Mouse (Mus musculus) embryonic facial prominence, embryonic 12.5 days (tissue): ENCODE results near the gene 1700029I15Rik. TPM values are rescaled to one million over a fixed set of nuclear protein-coding genes. Genes with fewer than 3 reads are reported as not detected.

Experiments
- ATAC-seq: fragments of 200-750 bp; cut with Nextera tagmentation; 2 replicates; pipeline ENCODE4 v1.8.0; 2017; ENCODE audit not compliant: insufficient number of reproducible peaks, insufficient read depth, low FRiP score, low TSS enrichment
- H3K27ac ChIP-seq: fragments of 300-500 bp; sonication (generic); 2 replicates; pipeline ENCODE4 v1.5.1; 2016; ENCODE audit warnings: mild to moderate bottlenecking
- H3K27me3 ChIP-seq: fragments of 300-500 bp; sonication (generic); 2 replicates; pipeline ENCODE4 v1.6.1; 2016; ENCODE audit warnings: mild to moderate bottlenecking, moderate library complexity
- H3K36me3 ChIP-seq: fragments of 300-500 bp; sonication (generic); 2 replicates; pipeline ENCODE4 v1.6.1; 2016; ENCODE audit warnings: mild to moderate bottlenecking
- H3K4me1 ChIP-seq: fragments of 300-500 bp; sonication (generic); 2 replicates; pipeline ENCODE4 v1.6.1; 2016
- H3K4me2 ChIP-seq: fragments of 300-500 bp; sonication (generic); replicated peaks from 2 replicates; pipeline ENCODE4 v1.6.1; 2016; ENCODE audit warnings: mild to moderate bottlenecking, moderate library complexity
- H3K4me3 ChIP-seq: fragments of 300-500 bp; sonication (generic); 2 replicates; pipeline ENCODE4 v1.5.1; 2016; ENCODE audit warnings: mild to moderate bottlenecking
- H3K9ac ChIP-seq: fragments of 300-500 bp; sonication (generic); 2 replicates; pipeline ENCODE4 v1.6.1; 2016; ENCODE audit warnings: mild to moderate bottlenecking, moderate library complexity
- H3K9me3 ChIP-seq: fragments of 300-500 bp; sonication (generic); 2 replicates; pipeline ENCODE4 v1.6.1; 2016; ENCODE audit warnings: mild to moderate bottlenecking, moderate library complexity
- WGBS: fragments of 180-500 bp; shearing (Covaris S2); methylation state at CpG from one replicate; pipeline ENCODE4 v1.1.7; 2016; 5-methylcytosine and 5-hydroxymethylcytosine counted together
- polyA plus RNA-seq: library from polyadenylated mRNA; unstranded; fragments of >200 nt; fragmentation: Nextera tagmentation; extraction: Ambion mirVana; gene quantifications from 2 replicates; pipeline ENCODE4 v1.2.1, GENCODE M21; 2016

1700029I15Rik gene
- polyA plus RNA-seq, 1 experiment from 2014 or later, result 4.7 TPM

DNA sequence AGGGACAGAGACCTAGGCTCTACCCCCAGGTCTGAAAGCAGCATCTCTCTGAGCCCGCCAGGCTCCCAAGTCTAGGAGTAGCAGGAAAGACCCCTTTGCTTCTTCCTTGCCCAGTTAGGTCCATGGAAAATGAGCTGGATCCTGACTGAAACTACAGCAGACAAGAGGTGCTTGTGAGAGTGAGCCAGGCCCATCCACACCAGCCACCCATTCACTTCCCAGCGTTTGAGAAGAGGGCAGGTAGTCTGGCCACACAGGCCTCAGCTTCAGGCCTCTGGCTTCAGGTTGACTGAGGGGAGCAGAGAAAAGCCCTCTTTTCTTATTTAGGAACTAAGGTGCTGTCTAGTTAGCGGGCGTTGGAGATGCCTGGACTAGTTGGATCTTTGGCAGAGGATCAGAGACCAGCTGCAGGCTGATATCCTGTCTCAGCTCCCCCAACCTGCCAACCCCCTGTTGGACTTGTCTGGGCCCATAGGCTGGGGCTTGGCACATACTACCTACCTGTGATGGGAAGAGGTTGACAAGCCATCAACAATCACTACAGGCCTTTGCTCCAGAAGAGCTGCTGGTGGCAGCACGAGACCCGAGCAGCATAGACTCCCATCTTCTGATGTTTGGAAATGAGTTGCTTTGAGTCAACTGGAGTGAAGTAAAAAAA is 19.6 kb upstream of the 1700029I15Rik start:
- ATAC-seq, result no peak
- H3K4me2 ChIP-seq, result no peak overlapping the region
- no peaks in the 10 kb centered on the region for H3K27me3 ChIP-seq
- no peak overlapping the region for H3K4me3 ChIP-seq
- no peaks in the 10 kb centered on the region for H3K4me1 ChIP-seq
- no peak overlapping the region for H3K9ac ChIP-seq
- WGBS, result 87% methylated on average over 6 of the region's 6 CpGs
- H3K36me3 ChIP-seq, result peaks cover 71% of the 10 kb centered on the region
- H3K27ac ChIP-seq, result no peak overlapping the region
- H3K9me3 ChIP-seq, result no peaks in the 10 kb centered on the region

DNA sequence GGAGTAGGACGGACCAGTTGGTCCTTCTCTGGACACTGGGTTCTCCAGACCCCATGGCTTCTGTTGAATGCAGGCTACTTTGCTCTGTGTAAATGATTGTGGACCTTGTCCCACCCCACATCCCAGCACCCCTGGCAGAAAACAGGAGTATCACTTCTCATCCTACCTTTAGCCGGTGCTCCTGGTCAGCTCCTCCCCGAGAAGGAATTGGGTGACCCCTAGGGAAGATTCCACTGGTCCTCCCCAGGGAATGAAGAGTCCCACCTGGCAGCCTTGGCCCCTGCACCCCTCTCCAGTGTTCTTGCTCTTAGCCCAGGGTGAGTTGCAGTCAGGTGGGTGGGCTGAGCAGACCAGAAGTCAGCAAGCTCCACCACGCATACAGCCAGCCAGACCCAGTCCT is 18.3 kb upstream of the 1700029I15Rik start:
- 93% methylated on average over 4 of the region's 4 CpGs for WGBS
- Histone ChIP-seq H3K9ac (no peak overlapping the region), H3K27me3 (peaks cover 2% of the 10 kb centered on the region; the same call in 1 of the 2 replicates), H3K4me1 (no peaks in the 10 kb centered on the region), H3K4me3 (no peak overlapping the region), H3K4me2 (no peak overlapping the region), H3K9me3 (no peaks in the 10 kb centered on the region), H3K36me3 (peaks cover 57% of the 10 kb centered on the region), H3K27ac (no peak overlapping the region)
- ATAC-seq, result no peak

- H3K36me3 ChIP-seq, result peaks cover 42% of the 10 kb centered on the region
Measured at GRCm38 (mm10) chr2:92365568-92365967, 16.8 kb upstream of the 1700029I15Rik start.

GRCm38 (mm10) chr2:92367383-92368029 is 14.8 kb upstream of the 1700029I15Rik start:
- Histone ChIP-seq H3K9me3 (no peaks in the 10 kb centered on the region), H3K9ac (no peak overlapping the region), H3K27me3 (peaks cover 33% of the 10 kb centered on the region), H3K27ac (no peak overlapping the region), H3K4me2 (no peak overlapping the region), H3K36me3 (peaks cover 34% of the 10 kb centered on the region), H3K4me1 (peaks cover 24% of the 10 kb centered on the region), H3K4me3 (no peak overlapping the region)
- no peak for ATAC-seq
- WGBS, result 37% methylated on average over 20 of the region's 20 CpGs

More at GRCm38 (mm10) chr2:92365568-92365967, 16.8 kb upstream of the 1700029I15Rik start:
- ATAC-seq, result no peak
- 92% methylated on average over 10 of the region's 10 CpGs for WGBS
- Histone ChIP-seq H3K9ac (no peak overlapping the region), H3K9me3 (no peaks in the 10 kb centered on the region), H3K4me3 (no peak overlapping the region), H3K4me2 (no peak overlapping the region), H3K4me1 (peaks cover 8% of the 10 kb centered on the region; the same call in 1 of the 2 replicates), H3K27me3 (peaks cover 16% of the 10 kb centered on the region), H3K27ac (no peak overlapping the region)

DNA sequence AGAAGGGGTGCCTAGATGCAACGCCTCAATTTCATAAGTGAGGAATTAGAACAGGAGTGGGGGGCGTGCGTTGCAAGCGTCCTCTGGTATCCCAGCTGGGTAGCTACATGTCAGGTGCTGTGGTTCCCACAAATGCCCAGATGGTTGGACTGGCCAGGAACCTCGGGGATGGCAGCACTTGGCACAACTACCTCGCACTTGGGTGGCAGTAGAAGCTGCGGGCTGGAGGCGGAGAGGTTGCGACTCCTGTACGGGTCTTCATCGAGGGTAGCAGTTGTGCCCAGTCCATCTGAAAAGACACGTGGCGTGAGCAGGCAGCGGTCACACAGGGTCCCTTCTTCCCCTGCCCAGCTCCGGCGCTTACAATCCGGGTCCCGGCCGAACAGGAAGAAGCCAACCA is 12.0 kb upstream of the 1700029I15Rik start:
- Histone ChIP-seq H3K4me3 (peak overlapping the region; percentile 43), H3K9me3 (no peaks in the 10 kb centered on the region), H3K27ac (no peak overlapping the region), H3K36me3 (peaks cover 10% of the 10 kb centered on the region; the same call in 1 of the 2 replicates), H3K4me2 (peak overlapping the region; percentile 90), H3K27me3 (peaks cover 33% of the 10 kb centered on the region), H3K4me1 (peaks cover 30% of the 10 kb centered on the region), H3K9ac (peak overlapping the region; percentile 52; the same call in 1 of the 2 replicates)
- WGBS, result 9% methylated on average over 19 of the region's 19 CpGs
- ATAC-seq, result no peak

DNA sequence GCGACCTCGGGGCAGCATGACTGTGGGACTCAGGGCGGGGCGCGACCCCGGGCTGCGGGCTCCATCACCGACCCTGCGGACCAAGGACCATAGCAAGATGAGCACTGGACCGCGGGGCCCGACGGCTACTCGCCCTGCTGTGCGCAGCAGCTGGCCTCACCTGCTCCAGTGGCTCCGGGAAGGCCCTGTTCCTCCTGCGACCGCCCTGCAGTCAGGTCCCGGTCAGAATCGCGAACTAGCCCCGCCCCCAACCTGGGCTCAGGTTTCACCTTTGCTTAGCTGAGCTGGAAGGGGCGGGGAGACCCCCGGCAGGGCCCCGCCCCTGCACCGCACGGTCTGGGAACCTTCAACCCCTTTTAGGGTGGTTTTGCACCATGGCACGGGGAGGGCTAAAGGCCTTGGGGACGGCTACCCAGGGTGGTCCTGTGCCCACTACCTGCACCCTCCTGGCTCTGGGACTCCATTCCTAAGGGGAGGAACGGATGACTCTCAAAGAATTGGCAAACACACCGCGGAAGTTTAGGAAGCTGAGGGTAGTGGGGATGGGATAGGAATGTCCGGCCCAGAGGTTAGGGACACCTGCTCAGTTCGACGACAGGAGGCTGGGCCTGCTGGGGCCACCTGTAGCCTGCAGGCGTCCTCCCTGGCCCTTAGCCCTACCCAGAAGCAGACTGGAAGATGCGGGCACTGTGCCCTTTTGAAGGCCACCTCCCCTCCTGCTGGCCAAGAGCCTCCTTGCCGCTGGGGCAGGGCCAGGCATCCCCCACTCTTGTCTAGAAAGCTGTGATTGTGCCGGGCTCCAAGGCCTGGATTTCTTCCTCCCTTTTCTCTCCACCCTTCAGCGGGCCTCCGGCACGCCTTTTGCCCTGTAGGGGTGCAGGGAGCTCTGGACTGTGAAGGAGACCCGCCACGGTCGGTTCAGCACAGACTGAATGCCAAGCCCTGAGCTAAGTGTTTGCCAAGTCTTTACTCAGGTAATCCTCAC is 11.2 kb upstream of the 1700029I15Rik start:
- no peaks in the 10 kb centered on the region for H3K9me3 ChIP-seq

GRCm38 (mm10) chr2:92371971-92372690 is 10.2 kb upstream of the 1700029I15Rik start:
- Histone ChIP-seq H3K4me1 (peaks cover 39% of the 10 kb centered on the region), H3K36me3 (no peaks in the 10 kb centered on the region), H3K27ac (peak overlapping the region; percentile 12; the same call in 1 of the 2 replicates), H3K4me3 (no peak overlapping the region), H3K9ac (no peak overlapping the region), H3K9me3 (no peaks in the 10 kb centered on the region), H3K27me3 (peaks cover 33% of the 10 kb centered on the region), H3K4me2 (no peak overlapping the region)
- ATAC-seq, result no peak
- WGBS, result 11% methylated on average over 10 of the region's 10 CpGs

More for the DNA sequence above, 11.2 kb upstream of the 1700029I15Rik start:
- H3K27ac ChIP-seq, result peak overlapping the region; percentile 37; the same call in 1 of the 2 replicates
- H3K4me2 ChIP-seq, result peak overlapping the region; percentile 90
- peaks cover 33% of the 10 kb centered on the region for H3K27me3 ChIP-seq
- no peak for ATAC-seq
- peaks cover 35% of the 10 kb centered on the region for H3K4me1 ChIP-seq
- WGBS, result 2% methylated on average over 45 of the region's 45 CpGs
- H3K36me3 ChIP-seq, result peaks cover 7% of the 10 kb centered on the region; the same call in 1 of the 2 replicates
- peak overlapping the region; percentile 52; the same call in 1 of the 2 replicates for H3K9ac ChIP-seq
- H3K4me3 ChIP-seq, result peak overlapping the region; percentile 43

DNA sequence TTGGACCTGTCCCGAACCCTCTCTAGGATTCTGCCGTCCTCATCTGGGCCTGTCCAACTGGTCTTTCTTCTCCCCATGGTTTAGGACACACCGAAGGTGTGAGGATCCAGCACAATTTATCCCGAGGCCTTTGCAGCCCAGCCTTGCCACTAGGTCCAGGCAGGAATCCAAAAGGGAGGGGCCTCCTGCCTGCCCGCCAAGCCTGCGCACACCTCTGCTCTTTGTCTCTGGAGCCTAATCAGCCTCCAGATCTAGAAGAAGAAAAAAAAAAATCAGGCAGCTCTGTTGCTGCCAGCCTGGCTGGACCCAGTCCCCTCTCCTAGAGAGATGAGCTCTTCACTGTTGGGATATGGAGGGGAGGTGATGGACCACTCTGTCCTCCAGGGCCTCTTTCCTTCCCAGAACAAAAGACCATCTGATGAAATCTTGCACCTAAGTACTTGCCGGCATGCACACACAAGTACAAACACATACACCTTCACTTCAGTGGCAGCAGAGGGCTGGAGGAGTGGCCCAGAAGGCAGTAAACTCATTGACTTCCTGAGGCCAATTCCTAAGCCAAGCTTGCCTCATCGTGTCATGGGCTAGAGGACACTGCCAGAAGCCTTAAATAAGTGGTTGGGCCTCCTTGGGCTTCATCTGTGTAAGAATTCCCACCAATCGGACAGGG is 9.4 kb upstream of the 1700029I15Rik start:
- no peak overlapping the region for H3K4me3 ChIP-seq
- H3K27ac ChIP-seq, result peak overlapping the region; percentile 60; the same call in 1 of the 2 replicates
- peaks cover 33% of the 10 kb centered on the region for H3K27me3 ChIP-seq
- H3K9me3 ChIP-seq, result no peaks in the 10 kb centered on the region
- H3K36me3 ChIP-seq, result 0 out of 2 replicates have a peak, but pooled peaks cover 4% of the 10 kb centered on the region
- no peak overlapping the region for H3K4me2 ChIP-seq
- no peak for ATAC-seq
- 41% methylated on average over 9 of the region's 9 CpGs for WGBS
- H3K9ac ChIP-seq, result no peak overlapping the region
- peaks cover 39% of the 10 kb centered on the region for H3K4me1 ChIP-seq

- Histone ChIP-seq H3K36me3 (peaks cover 9% of the 10 kb centered on the region; the same call in 1 of the 2 replicates), H3K9ac (no peak overlapping the region), H3K9me3 (no peaks in the 10 kb centered on the region), H3K27ac (peak overlapping the region; percentile 60; the same call in 1 of the 2 replicates), H3K4me3 (0 out of 2 replicates have a peak overlapping the region, but pooled peaks have one; percentile 71), H3K4me1 (peaks cover 39% of the 10 kb centered on the region), H3K27me3 (peaks cover 33% of the 10 kb centered on the region), H3K4me2 (no peak overlapping the region)
- no peak for ATAC-seq
- 78% methylated on average over 11 of the region's 11 CpGs for WGBS
Measured at GRCm38 (mm10) chr2:92373437-92373813, 8.9 kb upstream of the 1700029I15Rik start.

DNA sequence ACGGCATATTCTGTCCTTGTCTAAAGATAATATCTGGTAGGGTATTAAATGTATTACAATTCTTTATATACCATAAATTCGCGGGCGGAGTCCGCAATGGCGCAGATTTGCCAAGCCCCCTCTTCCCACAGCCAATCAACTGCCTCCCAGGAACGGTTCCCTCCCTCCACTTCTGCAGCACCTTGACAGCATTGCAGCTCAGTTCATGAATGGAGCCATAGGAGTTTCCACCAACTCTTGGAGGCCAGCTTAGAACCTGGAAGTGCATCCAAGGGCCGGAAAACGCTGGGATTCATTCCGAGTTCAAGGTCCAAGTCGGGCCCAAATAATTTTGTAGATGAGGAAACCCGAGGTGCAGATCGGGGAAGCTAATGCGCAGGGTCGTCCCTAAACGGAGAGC is 7.8 kb upstream of the 1700029I15Rik start, which contains the start of the genes Pex16 and Large2:
Gene Pex16, plus strand, starts transcription at position 163 of the 400 bp plus-strand sequence.
Gene Large2, minus strand, starts transcription at position 356 of the 400 bp plus-strand sequence.
- no peak for ATAC-seq
- WGBS, result 4% methylated on average over 16 of the region's 16 CpGs
- Histone ChIP-seq H3K27me3 (peaks cover 27% of the 10 kb centered on the region), H3K9ac (peak within 1 kb of the TSS; percentile 73), H3K27ac (peak within 1 kb of the TSS; percentile 88), H3K9me3 (no peaks in the 10 kb centered on the region), H3K36me3 (peaks cover 20% of the 10 kb centered on the region), H3K4me2 (peak within 1 kb of the TSS; percentile 90), H3K4me3 (peak within 1 kb of the TSS; percentile 71), H3K4me1 (peaks cover 39% of the 10 kb centered on the region)
